Mouse (Mus musculus) neural tube, embryonic 12.5 days (tissue): Measurements from ENCODE around the gene Apol6. TPM values are rescaled to one million over a fixed set of nuclear protein-coding genes. Genes with fewer than 3 reads are reported as not detected.
"Not testable (repeated sequence)": the region's sequence is repeated elsewhere in the genome, so short reads cannot be mapped to it uniquely, and the experiment has no call there.

Source experiments
- ATAC-seq: fragments of 200-750 bp; cut with Nextera tagmentation; 2 replicates; pipeline ENCODE4 v1.8.0; 2017; ENCODE audit warnings: low read depth, mild to moderate bottlenecking, moderate TSS enrichment, moderate library complexity; ENCODE audit not compliant: low FRiP score
- H3K27ac ChIP-seq: fragments of 300-500 bp; sonication (generic); 2 replicates; pipeline ENCODE4 v1.5.1; 2016
- H3K27me3 ChIP-seq: fragments of 300-500 bp; sonication (generic); replicated peaks from 2 replicates; pipeline ENCODE4 v1.6.1; 2016; ENCODE audit warnings: mild to moderate bottlenecking
- H3K36me3 ChIP-seq: fragments of 300-500 bp; sonication (generic); 2 replicates; pipeline ENCODE4 v1.6.1; 2016; ENCODE audit warnings: mild to moderate bottlenecking
- H3K4me1 ChIP-seq: fragments of 300-500 bp; sonication (generic); 2 replicates; pipeline ENCODE4 v1.6.1; 2016
- H3K4me2 ChIP-seq: fragments of 300-500 bp; sonication (generic); replicated peaks from 2 replicates; pipeline ENCODE4 v1.6.1; 2016; ENCODE audit warnings: mild to moderate bottlenecking
- H3K4me3 ChIP-seq: fragments of 300-500 bp; sonication (generic); 2 replicates; pipeline ENCODE4 v1.5.1; 2016
- H3K9ac ChIP-seq: fragments of 300-500 bp; sonication (generic); 2 replicates; pipeline ENCODE4 v1.6.1; 2016; ENCODE audit warnings: mild to moderate bottlenecking
- H3K9me3 ChIP-seq: fragments of 300-500 bp; sonication (generic); 2 replicates; pipeline ENCODE4 v1.6.1; 2016; ENCODE audit warnings: mild to moderate bottlenecking
- WGBS: fragments of 180-500 bp; shearing (Covaris S2); methylation state at CpG from one replicate; pipeline ENCODE4 v1.1.7; 2016; 5-methylcytosine and 5-hydroxymethylcytosine counted together
- polyA plus RNA-seq: library from polyadenylated mRNA; unstranded; fragments of >200 nt; fragmentation: Nextera tagmentation; extraction: Ambion mirVana; gene quantifications from 2 replicates; pipeline ENCODE4 v1.2.1, GENCODE M21; 2016

Apol6 gene
- polyA plus RNA-seq, 1 experiment from 2014 or later = not detected

- Histone ChIP-seq H3K27ac (no peak overlapping the region), H3K27me3 (no peaks in the 10 kb centered on the region), H3K4me1 (peaks cover 10% of the 10 kb centered on the region), H3K4me3 (no peak overlapping the region), H3K9ac (no peak overlapping the region), H3K4me2 (no peak overlapping the region), H3K36me3 (no peaks in the 10 kb centered on the region), H3K9me3 (no peaks in the 10 kb centered on the region)
- no peak for ATAC-seq
Observed at GRCm38 (mm10) chr15:77058566-77058965, 14.0 kb downstream of the Apol6 start.

- H3K4me2 ChIP-seq, H3K9ac ChIP-seq, H3K36me3 ChIP-seq, H3K27ac ChIP-seq, ATAC-seq, H3K4me3 ChIP-seq, H3K27me3 ChIP-seq, H3K9me3 ChIP-seq: not testable (repeated sequence)
- 94% methylated on average over 4 of the region's 4 CpGs for WGBS
- peaks cover 10% of the 10 kb centered on the region for H3K4me1 ChIP-seq
Observed at GRCm38 (mm10) chr15:77059416-77059815, 14.9 kb downstream of the Apol6 start.

- no peak for ATAC-seq
- H3K4me1 ChIP-seq = no peaks in the 10 kb centered on the region
- H3K4me3 ChIP-seq = no peak overlapping the region
- H3K36me3 ChIP-seq = no peaks in the 10 kb centered on the region
- no peak overlapping the region for H3K9ac ChIP-seq
- no peak overlapping the region for H3K4me2 ChIP-seq
- no peaks in the 10 kb centered on the region for H3K27me3 ChIP-seq
- H3K9me3 ChIP-seq = no peaks in the 10 kb centered on the region
- no peak overlapping the region for H3K27ac ChIP-seq
Observed at GRCm38 (mm10) chr15:77062746-77063145, 18.2 kb downstream of the Apol6 start.

- no peaks in the 10 kb centered on the region for H3K27me3 ChIP-seq
- no peak overlapping the region for H3K27ac ChIP-seq
- no peaks in the 10 kb centered on the region for H3K36me3 ChIP-seq
- WGBS = 90% methylated on average over 6 of the region's 6 CpGs
- ATAC-seq = no peak
- H3K9ac ChIP-seq = no peak overlapping the region
- H3K4me3 ChIP-seq = no peak overlapping the region
- no peaks in the 10 kb centered on the region for H3K4me1 ChIP-seq
- no peak overlapping the region for H3K4me2 ChIP-seq
- H3K9me3 ChIP-seq = no peaks in the 10 kb centered on the region
Observed at GRCm38 (mm10) chr15:77065259-77065852, 20.8 kb downstream of the Apol6 start.

GRCm38 (mm10) chr15:77066233-77066632 lies 21.7 kb downstream of the Apol6 start:
- Histone ChIP-seq H3K4me1 (no peaks in the 10 kb centered on the region), H3K9ac (no peak overlapping the region), H3K36me3 (no peaks in the 10 kb centered on the region), H3K27ac (no peak overlapping the region), H3K9me3 (no peaks in the 10 kb centered on the region), H3K27me3 (no peaks in the 10 kb centered on the region), H3K4me2 (no peak overlapping the region), H3K4me3 (no peak overlapping the region)
- 89% methylated on average over 6 of the region's 6 CpGs for WGBS
- ATAC-seq = no peak

- H3K4me2 ChIP-seq = no peak overlapping the region
- no peaks in the 10 kb centered on the region for H3K27me3 ChIP-seq
- H3K4me3 ChIP-seq = no peak overlapping the region
- no peaks in the 10 kb centered on the region for H3K9me3 ChIP-seq
- H3K27ac ChIP-seq = no peak overlapping the region
- H3K9ac ChIP-seq = no peak overlapping the region
- no peak for ATAC-seq
- H3K36me3 ChIP-seq = no peaks in the 10 kb centered on the region
- WGBS = 73% methylated on average over 3 of the region's 3 CpGs
- H3K4me1 ChIP-seq = no peaks in the 10 kb centered on the region
Observed at GRCm38 (mm10) chr15:77068439-77068861, 23.9 kb downstream of the Apol6 start.

GRCm38 (mm10) chr15:77069019-77069418 lies 24.5 kb downstream of the Apol6 start:
- H3K9me3 ChIP-seq = no peaks in the 10 kb centered on the region
- ATAC-seq = no peak
- H3K27me3 ChIP-seq = no peaks in the 10 kb centered on the region
- no peak overlapping the region for H3K27ac ChIP-seq
- no peaks in the 10 kb centered on the region for H3K36me3 ChIP-seq
- H3K9ac ChIP-seq = no peak overlapping the region
- 93% methylated on average over 3 of the region's 3 CpGs for WGBS
- H3K4me1 ChIP-seq = no peaks in the 10 kb centered on the region
- no peak overlapping the region for H3K4me2 ChIP-seq
- no peak overlapping the region for H3K4me3 ChIP-seq

GRCm38 (mm10) chr15:77070745-77071268 lies 26.3 kb downstream of the Apol6 start:
- Histone ChIP-seq H3K4me1 (no peaks in the 10 kb centered on the region), H3K4me2 (no peak overlapping the region), H3K9ac (no peak overlapping the region), H3K9me3 (no peaks in the 10 kb centered on the region), H3K36me3 (peaks cover 2% of the 10 kb centered on the region; the same call in 1 of the 2 replicates), H3K27me3 (no peaks in the 10 kb centered on the region), H3K4me3 (no peak overlapping the region), H3K27ac (no peak overlapping the region)
- 88% methylated on average over 11 of the region's 11 CpGs for WGBS
- no peak for ATAC-seq

GRCm38 (mm10) chr15:77071501-77071900 lies 27.0 kb downstream of the Apol6 start:
- no peak overlapping the region for H3K4me3 ChIP-seq
- H3K36me3 ChIP-seq = peaks cover 8% of the 10 kb centered on the region
- H3K4me1 ChIP-seq = no peaks in the 10 kb centered on the region
- H3K27ac ChIP-seq = no peak overlapping the region
- H3K9ac ChIP-seq = no peak overlapping the region
- H3K4me2 ChIP-seq = peak overlapping the region; percentile 10; the same call in 1 of the 2 replicates
- H3K27me3 ChIP-seq = no peaks in the 10 kb centered on the region
- H3K9me3 ChIP-seq = no peaks in the 10 kb centered on the region
- 22% methylated on average over 10 of the region's 10 CpGs for WGBS
- no peak for ATAC-seq

- no peak overlapping the region for H3K9ac ChIP-seq
- no peaks in the 10 kb centered on the region for H3K27me3 ChIP-seq
- H3K4me1 ChIP-seq = no peaks in the 10 kb centered on the region
- ATAC-seq = no peak
- H3K27ac ChIP-seq = no peak overlapping the region
- no peak overlapping the region for H3K4me2 ChIP-seq
- H3K4me3 ChIP-seq = no peak overlapping the region
- no peaks in the 10 kb centered on the region for H3K9me3 ChIP-seq
- 78% methylated on average over 4 of the region's 4 CpGs for WGBS
- peaks cover 19% of the 10 kb centered on the region for H3K36me3 ChIP-seq
Observed at GRCm38 (mm10) chr15:77072556-77073163, 28.1 kb downstream of the Apol6 start.

GRCm38 (mm10) chr15:77076523-77076922 lies 32.0 kb downstream of the Apol6 start:
- Histone ChIP-seq H3K27ac (no peak overlapping the region), H3K9me3 (no peaks in the 10 kb centered on the region), H3K4me2 (no peak overlapping the region), H3K27me3 (no peaks in the 10 kb centered on the region), H3K4me3 (no peak overlapping the region), H3K36me3 (peaks cover 53% of the 10 kb centered on the region), H3K9ac (no peak overlapping the region), H3K4me1 (peaks cover 3% of the 10 kb centered on the region; the same call in 1 of the 2 replicates)
- 84% methylated on average over 3 of the region's 3 CpGs for WGBS
- no peak for ATAC-seq

GRCm38 (mm10) chr15:77077906-77078305 lies 33.4 kb downstream of the Apol6 start:
- Histone ChIP-seq H3K36me3 (peaks cover 66% of the 10 kb centered on the region), H3K4me2 (no peak overlapping the region), H3K27ac (no peak overlapping the region), H3K9ac (no peak overlapping the region), H3K4me1 (peaks cover 3% of the 10 kb centered on the region; the same call in 1 of the 2 replicates), H3K4me3 (no peak overlapping the region), H3K9me3 (no peaks in the 10 kb centered on the region), H3K27me3 (no peaks in the 10 kb centered on the region)
- ATAC-seq = no peak
- WGBS = 92% methylated on average over 9 of the region's 9 CpGs

GRCm38 (mm10) chr15:77078786-77079185 lies 34.3 kb downstream of the Apol6 start:
- H3K4me1 ChIP-seq = peaks cover 3% of the 10 kb centered on the region; the same call in 1 of the 2 replicates
- no peak overlapping the region for H3K9ac ChIP-seq
- H3K9me3 ChIP-seq = no peaks in the 10 kb centered on the region
- no peaks in the 10 kb centered on the region for H3K27me3 ChIP-seq
- ATAC-seq = no peak
- no peak overlapping the region for H3K4me3 ChIP-seq
- H3K4me2 ChIP-seq = no peak overlapping the region
- no peak overlapping the region for H3K27ac ChIP-seq
- peaks cover 72% of the 10 kb centered on the region for H3K36me3 ChIP-seq
- WGBS = 72% methylated on average over 3 of the region's 3 CpGs
